Mouse (Mus musculus) heart, postnatal 10 days (tissue): ENCODE results near the gene Tmem54. TPM values are rescaled to one million over a fixed set of nuclear protein-coding genes. Genes with fewer than 3 reads are reported as not detected.

Experiments used
- DNase-seq, 2 experiments: peaks; one replicate each; pipeline ENCODE4 v3.0.0; 2021
- intact Hi-C: fragments of 180-260 bp; cut with DNase I; formaldehyde crosslinking; loops from one replicate; pipeline ENCODE4 v1.15.1; 2025
- total RNA-seq, 2 experiments: library from RNA; stranded (reverse); gene quantifications; 2 replicates each; pipeline ENCODE4 v1.2.3; 2021

The Tmem54 gene
- total RNA-seq = not detected

- intact Hi-C loops = no loop called here
Measured at GRCm38 (mm10) chr4:129105356-129105755, at the start of gene Tmem54. TSS of gene Tmem54 (plus strand) at chr4:129105548.

GRCm38 (mm10) chr4:129055562-129055961 lies 49.8 kb upstream of the Tmem54 start:
- intact Hi-C loops = loop anchor here (5.0 kb wide), 2 partner anchors 38 to 63 kb away; partner anchors contain the start of gene Ak2
- no peak for DNase-seq

More at GRCm38 (mm10) chr4:129105356-129105755, at the start of gene Tmem54:
- DNase-seq = no peak

- intact Hi-C loops = loop anchor here (2.0 to 5.0 kb wide), 3 partner anchors 25 to 65 kb away; partner anchors contain the start of gene Ak2
- DNase-seq = peak; percentile 97
Measured at GRCm38 (mm10) chr4:129057533-129058206, 47.7 kb upstream of the Tmem54 start.

- intact Hi-C loops = loop anchor here (2.0 to 5.0 kb wide), 3 partner anchors 24 to 66 kb away; partner anchors contain the start of gene Ak2
- peak; percentile 48 to 51 for DNase-seq
Measured at GRCm38 (mm10) chr4:129058207-129059092, 46.9 kb upstream of the Tmem54 start, which contains the start of gene Rnf19b. TSS of gene Rnf19b (plus strand) at chr4:129058271.

GRCm38 (mm10) chr4:129059125-129059551 lies 46.2 kb upstream of the Tmem54 start:
- peak in 1 of 2 experiments; percentile 42 for DNase-seq
- intact Hi-C loops = loop anchor here (2.0 to 5.0 kb wide), 3 partner anchors 24 to 67 kb away; partner anchors contain the start of gene Ak2

GRCm38 (mm10) chr4:129059922-129060321 lies 45.4 kb upstream of the Tmem54 start:
- intact Hi-C loops = loop anchor here (2.0 to 5.0 kb wide), 3 partner anchors 23 to 68 kb away; partner anchors contain the start of gene Ak2
- no peak for DNase-seq

- intact Hi-C loops = no loop called here
- DNase-seq = no peak
Measured at GRCm38 (mm10) chr4:129061486-129061885, 43.9 kb upstream of the Tmem54 start.

GRCm38 (mm10) chr4:129062281-129063075 lies 42.9 kb upstream of the Tmem54 start:
- no peak for DNase-seq
- intact Hi-C loops = no loop called here

GRCm38 (mm10) chr4:129065688-129066236 lies 39.6 kb upstream of the Tmem54 start:
- intact Hi-C loops = no loop called here
- DNase-seq = no peak

- DNase-seq = no peak
- intact Hi-C loops = no loop called here
Measured at GRCm38 (mm10) chr4:129067638-129068415, 37.5 kb upstream of the Tmem54 start.

GRCm38 (mm10) chr4:129068848-129069247 lies 36.5 kb upstream of the Tmem54 start:
- no peak for DNase-seq
- intact Hi-C loops = no loop called here

GRCm38 (mm10) chr4:129079126-129079525 lies 26.2 kb upstream of the Tmem54 start:
- no peak for DNase-seq
- intact Hi-C loops = no loop called here

GRCm38 (mm10) chr4:129081041-129081440 lies 24.3 kb upstream of the Tmem54 start:
- DNase-seq = no peak
- intact Hi-C loops = loop anchor here (10.0 kb wide), 1 partner anchor 366 kb away; no protein-coding TSS in a partner anchor

GRCm38 (mm10) chr4:129081512-129081911 lies 23.8 kb upstream of the Tmem54 start:
- intact Hi-C loops = loop anchor here (10.0 kb wide), 1 partner anchor 367 kb away; no protein-coding TSS in a partner anchor
- DNase-seq = peak; percentile 13 to 18

GRCm38 (mm10) chr4:129081939-129082338 lies 23.4 kb upstream of the Tmem54 start:
- intact Hi-C loops = loop anchor here (1.0 to 10.0 kb wide), 4 partner anchors 23 to 367 kb away; partner anchors contain the start of gene Rnf19b
- DNase-seq = no peak

- intact Hi-C loops = loop anchor here (1.0 to 10.0 kb wide), 4 partner anchors 24 to 368 kb away; partner anchors contain the start of gene Rnf19b
- DNase-seq = peak; percentile 73 to 83
Measured at GRCm38 (mm10) chr4:129082379-129083115, 22.8 kb upstream of the Tmem54 start.

- no peak for DNase-seq
- intact Hi-C loops = loop anchor here (10.0 kb wide), 1 partner anchor 370 kb away; no protein-coding TSS in a partner anchor
Measured at GRCm38 (mm10) chr4:129084896-129085295, 20.5 kb upstream of the Tmem54 start.

- intact Hi-C loops = loop anchor here (1.0 to 10.0 kb wide), 2 partner anchors 115 to 371 kb away; no protein-coding TSS in a partner anchor
- peak; percentile 74 to 88 for DNase-seq
Measured at GRCm38 (mm10) chr4:129086078-129086477, 19.3 kb upstream of the Tmem54 start.
